Mouse (Mus musculus) layer of hippocampus, postnatal 14 days (tissue): ENCODE results near the gene Pttg1ip. TPM values are rescaled to one million over a fixed set of nuclear protein-coding genes. Genes with fewer than 3 reads are reported as not detected.

ENCODE experiments used
- DNase-seq, 2 experiments: peaks; one replicate each; pipeline ENCODE4 v3.0.0; 2021 to 2022; ENCODE audit warnings: low spot score in 2 of 2, mixed read lengths in 1 of 2
- total RNA-seq, 2 experiments: library from RNA; stranded (reverse); gene quantifications; 2 replicates each; pipeline ENCODE4 v1.2.3; 2021

Pttg1ip gene
- total RNA-seq, 2 experiments from 2014 or later: 77.4 to 79.9 TPM

DNA sequence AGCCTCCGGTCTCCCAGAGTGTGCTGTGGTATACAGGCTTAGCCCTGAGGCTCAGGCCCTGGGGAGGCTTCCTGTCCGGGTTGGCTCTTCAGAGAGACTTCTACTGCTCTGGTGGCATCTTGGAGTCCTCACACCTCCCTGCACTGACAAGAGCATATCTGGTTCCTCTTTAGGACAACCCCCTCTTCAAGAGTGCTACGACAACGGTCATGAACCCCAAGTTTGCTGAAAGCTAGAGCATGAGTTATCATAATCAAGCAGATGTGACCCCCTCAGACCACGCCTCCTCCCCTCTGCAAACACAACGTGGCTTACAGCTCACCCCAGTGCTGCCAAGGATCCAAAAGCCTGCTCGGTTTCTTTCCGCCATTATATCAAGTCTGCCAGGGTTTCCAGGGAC, 16.5 kb upstream of the Pttg1ip start:
- DNase-seq: no peak

DNA sequence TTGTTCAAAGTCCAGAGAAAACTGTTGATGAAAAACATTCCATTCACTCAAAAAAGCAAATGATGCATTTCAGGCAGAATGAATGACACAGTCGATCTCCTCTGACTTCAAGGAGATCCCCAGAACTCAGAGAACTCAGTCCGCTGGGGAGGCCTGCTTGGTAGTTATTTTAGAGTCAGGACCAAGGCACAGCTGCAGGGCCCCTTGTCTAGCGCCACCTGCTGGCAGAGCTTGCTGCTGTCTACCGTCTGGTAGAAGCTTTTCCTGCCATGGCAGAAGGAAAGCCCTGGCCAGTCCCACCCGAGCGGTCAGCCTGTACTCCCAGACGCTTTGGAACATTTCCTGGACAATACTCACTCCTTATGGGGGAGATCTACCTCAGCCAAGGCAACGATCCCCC, 14.9 kb upstream of the Pttg1ip start:
- peak; percentile 72 to 74 for DNase-seq

DNA sequence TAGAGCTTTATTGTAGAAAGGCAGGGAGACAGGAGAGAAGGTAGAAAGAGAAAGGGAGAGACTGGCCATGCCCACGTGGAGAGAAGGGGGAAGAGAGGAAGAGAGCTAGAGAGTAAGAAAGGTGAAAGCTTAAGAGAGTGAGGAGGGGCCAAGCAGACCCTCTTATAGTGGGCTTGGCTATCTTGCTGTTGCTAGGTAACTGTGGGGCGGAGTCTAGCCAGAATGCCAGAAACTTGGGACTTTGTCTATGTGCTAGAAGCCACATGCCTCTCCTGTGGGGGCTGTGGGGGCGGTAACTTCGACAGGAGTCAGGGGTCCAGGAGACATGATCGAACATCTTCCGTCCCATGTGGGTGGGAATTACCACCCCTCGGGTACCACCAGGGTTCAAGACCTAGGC, 12.0 kb upstream of the Pttg1ip start:
- DNase-seq: no peak

DNA sequence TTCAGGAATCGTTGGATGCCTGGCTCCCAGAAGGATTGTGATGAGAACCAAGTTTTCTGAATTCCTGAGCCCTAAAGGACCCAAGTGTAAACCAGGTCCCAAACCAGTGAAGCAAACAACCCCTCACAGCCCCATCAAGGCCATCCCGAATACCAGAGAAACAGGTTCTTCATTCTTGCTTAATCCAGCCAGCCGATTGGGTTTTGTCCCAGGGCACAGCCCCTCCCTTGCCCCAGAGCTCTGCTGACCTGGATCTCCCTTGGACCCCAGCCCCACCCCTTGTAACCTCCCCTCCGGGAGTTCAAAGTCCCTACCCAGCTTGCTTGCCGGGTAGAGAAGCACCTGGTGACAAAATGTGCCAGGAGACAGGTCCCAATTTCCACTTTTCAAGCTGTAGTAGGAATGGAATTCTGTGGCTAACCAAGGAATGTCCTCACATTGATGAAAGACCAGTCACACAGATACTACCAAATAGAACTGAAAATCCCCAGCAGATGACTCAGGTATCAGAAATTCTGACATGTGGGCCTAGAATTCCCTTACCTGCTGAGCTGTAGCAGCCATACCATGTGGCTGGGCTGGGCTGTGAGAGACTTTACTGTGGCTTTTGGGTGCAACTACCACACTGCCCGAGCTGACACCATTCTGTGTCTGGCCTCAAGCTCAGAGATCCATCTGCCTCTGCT, 11.4 kb upstream of the Pttg1ip start:
- DNase-seq: no peak

DNA sequence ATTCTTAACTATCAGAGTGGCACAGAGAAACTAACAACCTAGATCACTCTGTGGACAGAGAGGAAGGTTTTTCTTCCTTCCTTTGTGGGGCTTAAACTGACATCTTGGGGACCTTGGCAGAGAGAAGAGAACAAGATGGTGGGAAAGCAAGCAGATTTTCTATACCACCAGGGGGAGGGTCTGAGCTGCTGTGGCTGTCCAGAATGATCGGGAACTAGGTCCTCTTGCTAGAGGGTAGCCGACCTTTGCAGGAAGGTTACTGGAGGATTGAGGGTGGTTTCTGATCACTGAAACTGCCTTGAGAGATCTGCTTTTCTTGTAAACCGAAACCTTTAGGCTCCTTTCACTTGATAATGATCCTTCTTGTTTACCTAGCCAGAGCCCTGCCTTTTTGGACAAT, 9.3 kb upstream of the Pttg1ip start:
- no peak for DNase-seq

DNA sequence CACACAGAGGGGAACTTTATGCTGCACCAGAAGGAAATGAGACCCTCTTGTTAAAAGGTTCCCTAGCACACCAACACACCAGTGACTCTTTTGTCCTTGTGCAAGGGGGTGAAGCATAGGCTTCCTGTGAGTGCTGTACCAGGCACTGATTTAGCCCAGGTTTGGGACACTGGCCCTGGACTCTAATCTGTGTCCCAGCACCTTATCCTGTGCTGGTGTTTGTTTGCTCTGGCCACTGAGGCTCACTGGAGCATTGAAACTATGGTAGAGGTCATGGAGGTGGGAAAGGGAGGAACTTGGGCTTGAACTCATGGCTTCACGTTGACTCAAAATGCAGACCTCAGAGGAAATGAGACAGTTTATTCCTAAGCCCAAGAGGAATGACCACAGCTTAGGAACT, 8.4 kb upstream of the Pttg1ip start:
- no peak for DNase-seq

DNA sequence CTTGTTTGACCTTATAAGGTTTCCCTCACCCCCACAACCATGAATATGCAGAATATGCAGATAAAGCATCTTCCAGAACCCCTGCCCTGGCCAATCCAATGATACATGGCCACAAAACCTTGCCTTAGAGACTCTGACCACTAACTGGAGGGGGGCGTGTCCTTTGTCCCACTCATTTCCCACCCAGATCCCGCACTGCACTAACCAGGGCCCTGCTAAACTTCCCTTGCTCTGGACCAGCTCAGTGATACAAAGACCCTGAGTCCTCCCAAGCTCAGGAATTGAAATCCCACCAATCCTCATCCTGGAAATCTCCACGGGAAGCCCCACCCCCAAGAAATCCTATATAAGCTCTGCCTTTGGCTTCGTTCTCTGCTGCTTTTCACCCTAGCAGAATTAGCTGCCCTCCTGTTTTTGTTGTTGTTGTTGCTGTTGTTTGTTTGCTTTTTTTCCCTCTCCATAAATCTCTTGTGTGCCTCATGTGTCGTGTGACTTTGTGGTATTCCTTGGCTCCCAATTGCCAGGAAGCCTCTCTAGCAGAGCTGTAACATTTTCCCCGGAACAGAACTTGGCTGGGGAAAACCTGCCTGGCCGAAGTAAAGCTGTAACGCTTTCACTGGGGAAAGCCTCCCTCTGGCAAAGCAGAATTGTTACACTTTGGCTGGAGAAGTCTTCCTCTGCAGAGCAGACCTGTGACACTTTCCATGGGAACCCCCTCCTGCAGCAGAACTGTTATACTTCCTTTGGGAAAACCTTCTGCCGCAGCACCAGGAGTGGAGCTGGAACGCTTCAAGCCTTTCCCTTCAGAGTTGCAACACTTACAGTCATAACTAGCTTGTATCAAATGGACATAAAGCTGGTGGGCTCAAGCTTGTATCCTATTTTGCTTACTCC, 1.2 kb upstream of the Pttg1ip start:
- no peak for DNase-seq

DNA sequence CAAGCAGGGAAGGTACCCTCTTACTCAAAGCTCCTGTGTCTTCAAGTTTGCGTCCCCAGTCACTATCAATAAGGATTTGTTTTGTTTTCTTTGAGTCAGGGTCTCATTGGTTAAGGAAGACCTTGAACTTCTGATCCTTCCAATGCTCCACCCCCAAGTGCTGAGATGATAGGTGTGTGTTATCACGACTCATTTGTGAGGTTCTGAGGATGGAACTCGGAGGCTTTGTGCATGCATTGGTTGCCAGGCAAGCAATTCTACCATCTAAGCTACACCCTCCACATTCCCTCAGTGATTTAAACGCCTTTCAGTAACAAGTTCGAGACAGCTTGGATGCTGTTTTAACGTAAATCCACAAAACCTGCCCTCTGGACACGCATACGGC, 505 bp upstream of the Pttg1ip start:
- no peak for DNase-seq

DNA sequence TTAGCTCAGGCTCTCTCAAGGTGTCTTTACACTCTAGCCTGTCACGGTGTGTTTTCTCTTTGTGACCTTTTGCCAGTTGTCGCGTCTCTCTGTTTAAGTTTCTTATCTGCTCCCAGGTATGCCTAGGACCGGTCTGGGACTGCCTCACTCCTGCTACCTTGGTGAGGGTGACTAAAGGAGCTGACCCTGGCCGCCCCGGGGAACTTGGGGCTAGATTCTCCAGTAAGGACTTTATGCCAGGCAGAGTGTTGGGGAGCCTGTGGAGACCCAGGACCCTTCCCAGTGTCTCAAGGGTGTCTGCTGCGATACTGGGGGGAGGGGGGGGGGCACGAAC, 732 bp downstream of the Pttg1ip start:
- no peak for DNase-seq

DNA sequence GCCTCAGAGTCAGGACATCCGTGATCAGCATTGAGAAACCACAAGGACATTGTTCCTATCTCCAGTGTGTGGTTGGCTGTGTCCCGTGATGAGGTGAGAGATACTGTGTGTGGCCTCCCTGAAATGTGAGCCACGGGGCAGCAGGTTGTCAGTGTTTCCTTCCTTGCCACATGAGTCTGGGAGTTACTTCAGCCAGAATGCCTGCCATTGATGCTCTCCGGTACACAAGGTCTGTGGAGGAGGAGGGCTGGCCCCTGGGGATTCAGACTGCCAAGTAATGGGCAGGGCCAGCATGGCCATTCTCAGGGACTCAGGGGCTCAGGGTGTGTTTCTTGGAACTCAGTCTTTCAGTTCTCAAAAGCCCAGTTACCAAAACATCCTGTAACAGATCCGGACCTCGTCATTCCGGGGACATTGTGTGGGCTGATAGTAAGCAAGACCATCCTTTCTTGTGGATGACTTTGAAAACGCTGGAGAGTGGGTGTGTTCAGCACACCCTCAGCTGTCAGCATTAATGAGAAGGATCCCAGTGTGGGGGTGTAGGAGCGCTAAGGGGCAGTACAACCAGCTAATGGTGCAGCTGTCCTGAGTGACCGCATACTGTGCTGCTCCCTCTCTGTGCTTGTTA, 2.4 kb downstream of the Pttg1ip start:
- DNase-seq: no peak

DNA sequence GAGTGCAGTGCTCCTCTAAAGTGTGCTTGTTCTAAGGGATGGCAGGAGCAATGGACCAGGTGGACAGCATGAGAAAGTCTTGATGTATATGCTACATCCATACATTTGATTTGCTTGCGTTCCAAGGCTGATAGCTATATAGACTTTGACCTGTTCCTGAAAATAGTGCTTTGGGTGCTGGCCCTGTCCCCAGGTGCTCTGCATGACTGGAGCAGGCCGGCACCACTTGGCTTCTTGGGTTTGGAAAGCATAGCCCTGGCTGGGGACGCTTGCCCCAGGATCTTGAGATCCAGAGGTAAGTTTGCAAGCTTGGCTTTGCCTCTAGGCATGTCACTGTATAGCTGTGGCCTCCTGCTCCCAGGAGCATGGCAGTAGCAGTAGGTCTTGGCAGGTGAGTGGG, 5.1 kb downstream of the Pttg1ip start:
- no peak for DNase-seq

DNA sequence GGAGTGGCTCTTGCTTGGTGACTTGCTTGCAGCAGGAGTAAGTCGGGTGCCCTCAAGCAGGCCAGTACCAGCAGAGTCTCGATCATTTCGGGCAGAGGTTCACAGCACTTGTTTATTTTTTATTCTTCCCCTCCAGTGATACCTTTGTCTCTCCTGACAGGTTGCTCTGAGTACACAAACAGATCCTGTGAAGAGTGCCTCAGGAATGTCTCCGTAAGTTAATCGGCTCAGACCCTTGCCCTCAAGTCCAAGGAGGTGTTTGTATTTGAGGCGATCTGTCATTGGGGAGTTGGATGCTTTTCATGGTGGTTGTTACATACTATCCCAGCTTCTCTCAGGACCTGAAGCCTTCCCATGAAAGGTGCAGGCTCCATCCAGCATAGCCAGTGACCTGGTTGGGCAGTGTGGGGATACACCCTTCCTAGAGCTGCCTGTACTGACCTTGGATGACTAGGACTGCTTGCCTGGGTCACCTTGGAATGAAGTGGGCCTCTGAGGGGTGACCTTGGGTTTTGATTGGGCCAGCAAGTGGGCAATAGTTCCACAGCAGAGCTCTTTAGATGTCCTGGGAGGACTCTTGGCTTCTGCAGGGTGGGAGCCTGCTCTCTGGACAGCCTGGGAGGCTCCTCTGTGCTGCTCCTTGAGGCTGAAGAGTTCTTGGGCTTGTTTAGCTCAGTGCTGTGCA, 5.7 kb downstream of the Pttg1ip start:
- DNase-seq: no peak

DNA sequence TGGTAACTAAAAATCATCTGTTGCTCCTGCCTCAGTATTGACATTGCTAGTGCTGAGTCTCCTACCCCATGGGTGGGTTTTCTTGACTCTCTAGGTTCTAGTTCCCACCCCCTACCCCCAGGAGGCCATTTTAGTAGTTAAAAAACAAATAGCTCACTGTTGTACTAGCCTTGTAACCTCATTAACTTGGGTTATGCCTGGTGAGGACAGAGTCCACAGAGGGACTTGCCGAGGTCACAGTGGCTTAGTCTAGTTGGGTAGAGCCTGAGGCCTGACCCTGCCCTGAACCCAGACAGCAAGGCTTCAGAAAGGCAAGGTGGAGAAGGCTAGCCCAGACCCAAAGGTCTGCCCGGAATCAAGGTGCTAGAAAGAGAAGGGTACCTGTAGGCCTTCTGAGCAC, 6.5 kb downstream of the Pttg1ip start:
- no peak for DNase-seq

DNA sequence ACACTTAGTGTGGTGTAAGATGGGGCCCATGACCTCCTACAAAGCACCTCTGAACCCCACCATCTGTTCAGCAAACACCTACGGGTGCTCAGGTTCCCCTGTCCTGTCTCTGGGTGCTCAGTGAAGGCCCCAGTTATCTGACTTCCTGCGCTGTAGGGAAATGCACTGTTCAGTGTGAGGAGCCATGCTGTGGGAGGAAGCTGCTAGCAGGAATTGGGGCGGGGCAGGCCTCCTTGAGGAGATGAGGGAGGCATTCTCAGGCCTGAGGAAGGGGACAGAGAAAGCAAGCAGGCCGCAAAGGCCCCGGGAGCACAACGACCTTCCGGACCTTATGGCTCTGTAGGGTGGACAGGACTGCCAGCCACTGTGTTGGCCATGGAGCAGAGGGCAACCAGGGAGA, 7.6 kb downstream of the Pttg1ip start:
- DNase-seq: no peak

DNA sequence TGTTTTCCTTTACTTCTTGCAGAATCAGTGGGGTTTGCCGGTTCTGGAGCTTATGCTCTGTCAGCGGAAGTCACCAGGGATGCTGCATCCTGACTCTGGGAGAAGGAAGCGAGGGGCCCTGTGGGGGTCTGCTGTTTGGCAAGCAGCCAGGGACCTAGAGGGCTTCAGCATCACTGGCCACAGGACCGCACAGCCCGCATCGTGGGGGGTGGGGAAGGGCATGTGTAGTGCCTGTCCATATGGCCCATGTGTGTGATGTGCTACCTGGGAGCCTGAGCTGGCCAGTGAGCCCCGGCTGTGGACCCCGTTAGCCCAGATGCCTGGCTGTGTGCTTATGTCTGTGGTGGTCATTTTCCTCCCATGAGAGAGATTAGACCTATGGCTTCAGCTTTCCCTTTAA, 8.2 kb downstream of the Pttg1ip start:
- DNase-seq: no peak

DNA sequence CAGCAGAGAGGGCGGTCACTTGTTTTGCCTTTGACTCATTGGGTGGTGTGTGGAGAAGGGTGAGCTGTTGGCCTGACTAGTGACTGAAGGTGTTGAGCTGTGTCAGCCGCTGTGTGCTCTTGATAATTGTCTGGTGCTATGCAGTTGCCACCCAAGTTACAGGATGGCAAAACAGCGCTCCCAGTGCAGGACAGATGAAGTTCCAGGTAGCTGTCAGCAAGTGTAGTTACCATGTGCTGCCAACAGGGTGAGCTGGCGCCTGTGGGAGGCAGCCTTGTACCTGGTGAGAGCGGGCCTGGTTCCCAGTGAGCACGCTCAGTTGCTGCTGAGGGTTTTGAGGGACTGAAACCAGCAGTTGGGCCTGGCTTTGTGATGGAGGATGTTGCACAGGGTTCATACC, 9.3 kb downstream of the Pttg1ip start:
- DNase-seq: no peak

DNA sequence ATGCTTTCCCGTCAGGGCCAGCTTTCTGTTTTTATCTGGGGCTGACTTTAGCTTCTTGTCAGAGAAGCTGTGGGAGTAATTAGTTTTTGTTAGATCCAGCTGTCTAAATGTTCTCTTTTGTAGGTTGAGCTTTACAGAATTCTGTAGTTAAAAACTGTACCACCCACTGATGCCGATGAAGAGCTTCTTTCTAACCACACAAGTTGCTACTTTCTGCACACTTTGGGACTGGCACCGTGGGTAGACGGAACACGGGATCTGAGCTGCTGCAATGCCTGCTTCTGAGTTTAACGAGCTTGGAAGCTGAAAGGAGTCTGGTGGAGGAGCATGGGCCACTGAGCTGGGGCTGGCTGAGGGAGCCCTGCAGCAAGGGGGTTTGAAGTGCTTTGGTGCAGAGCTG, 10.0 kb downstream of the Pttg1ip start:
- DNase-seq: peak in 1 of 2 experiments; percentile 49

DNA sequence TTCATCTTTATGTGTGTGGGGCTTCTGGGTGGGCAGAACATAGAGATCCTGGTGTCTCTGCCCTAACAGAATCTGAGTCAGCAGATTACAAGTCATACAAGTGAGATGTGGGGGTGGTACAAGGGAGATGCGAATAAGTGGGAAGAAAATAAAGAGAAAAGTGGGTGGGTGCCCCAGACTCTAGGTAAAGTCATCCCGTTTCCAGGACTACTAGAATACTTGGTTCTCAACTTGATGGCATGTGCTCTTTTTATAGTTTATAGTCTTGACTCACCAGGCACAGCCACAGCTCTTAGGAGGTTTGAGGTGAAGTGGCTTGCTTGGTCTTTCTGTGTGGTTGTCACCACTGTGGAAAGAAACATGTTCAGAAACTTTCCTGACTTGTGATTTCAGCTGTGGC, 14.5 kb downstream of the Pttg1ip start:
- no peak for DNase-seq

DNA sequence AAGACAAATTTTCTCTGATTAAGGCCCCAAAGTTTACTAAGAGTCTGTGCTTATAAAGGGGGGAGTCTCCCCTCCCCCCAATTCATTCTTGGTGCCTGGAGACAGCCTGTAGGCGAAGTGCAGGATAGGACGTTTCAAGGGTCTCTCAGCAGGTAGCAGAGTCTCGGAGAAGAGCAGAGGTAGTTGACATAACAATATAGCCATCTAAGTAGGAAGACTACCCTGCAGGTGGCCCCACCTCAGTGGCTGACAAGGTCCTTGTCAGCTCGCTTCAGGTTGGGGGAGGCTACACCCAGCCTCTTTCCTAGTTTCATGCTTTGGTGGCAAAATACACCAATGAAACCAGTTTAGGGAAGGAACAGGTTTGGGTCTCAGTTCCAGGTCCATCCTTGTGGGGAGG, 21.5 kb downstream of the Pttg1ip start:
- DNase-seq: no peak

DNA sequence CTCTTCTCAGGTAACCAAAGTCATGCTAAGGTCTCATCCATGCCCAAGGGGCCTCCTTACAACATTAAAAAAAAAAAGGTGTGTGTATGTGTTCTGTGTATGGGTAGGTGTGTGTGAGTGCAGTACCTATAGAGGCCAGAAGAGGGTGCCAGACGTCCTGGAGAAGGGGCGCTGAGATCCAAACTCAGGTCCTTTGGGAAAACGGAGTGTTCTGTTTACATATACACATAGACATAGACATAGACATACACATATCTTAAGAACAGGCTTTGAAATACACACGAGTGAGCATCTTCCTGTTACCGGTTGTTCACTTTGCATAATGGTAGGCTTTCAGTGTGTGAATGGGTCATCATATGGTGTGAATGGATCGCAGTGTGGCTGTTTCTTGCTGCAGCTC, 22.6 kb downstream of the Pttg1ip start:
- DNase-seq: no peak

DNA sequence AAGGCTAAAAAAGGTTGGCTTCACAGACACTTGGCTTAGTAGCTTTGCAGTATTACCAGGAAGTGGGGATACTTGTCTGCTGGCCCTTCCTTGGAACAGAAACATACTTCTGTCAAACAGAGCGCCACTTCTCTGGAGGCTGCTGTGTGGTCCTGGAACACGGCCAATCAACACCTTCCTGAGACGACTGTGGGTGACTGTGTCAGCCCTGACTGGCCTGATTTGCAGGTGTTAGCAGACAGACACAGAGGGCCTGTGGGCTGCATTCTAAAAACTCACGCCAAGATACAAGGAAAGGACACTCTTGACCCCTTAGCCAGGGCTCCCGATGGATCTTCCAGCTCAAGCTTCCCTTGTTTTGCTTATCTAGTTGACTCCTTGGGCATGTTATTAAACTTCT, 23.4 kb downstream of the Pttg1ip start:
- DNase-seq: no peak

DNA sequence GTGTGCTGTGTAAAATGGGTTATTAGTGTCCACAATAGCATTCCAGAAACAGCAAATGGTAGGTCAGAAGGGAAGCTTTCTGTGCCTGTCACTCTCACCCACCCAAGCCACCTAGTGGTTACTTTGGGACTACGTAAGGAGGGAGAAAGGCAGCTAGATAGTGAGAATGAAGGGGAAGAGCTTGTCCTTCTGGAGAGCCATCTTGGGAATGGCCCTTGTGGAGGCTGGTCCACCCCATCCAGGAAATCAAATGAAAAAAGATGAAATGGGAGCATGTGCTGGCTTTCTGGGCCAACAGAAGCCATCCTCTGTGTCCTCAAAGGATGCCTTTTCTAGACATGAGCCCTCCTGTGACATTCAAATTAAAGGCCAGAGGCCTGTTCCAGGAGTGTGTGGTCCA, 23.8 kb downstream of the Pttg1ip start:
- DNase-seq: no peak
